22 mouse cellular contexts compared by ENCODE assay signal in the genomic region with DNA sequence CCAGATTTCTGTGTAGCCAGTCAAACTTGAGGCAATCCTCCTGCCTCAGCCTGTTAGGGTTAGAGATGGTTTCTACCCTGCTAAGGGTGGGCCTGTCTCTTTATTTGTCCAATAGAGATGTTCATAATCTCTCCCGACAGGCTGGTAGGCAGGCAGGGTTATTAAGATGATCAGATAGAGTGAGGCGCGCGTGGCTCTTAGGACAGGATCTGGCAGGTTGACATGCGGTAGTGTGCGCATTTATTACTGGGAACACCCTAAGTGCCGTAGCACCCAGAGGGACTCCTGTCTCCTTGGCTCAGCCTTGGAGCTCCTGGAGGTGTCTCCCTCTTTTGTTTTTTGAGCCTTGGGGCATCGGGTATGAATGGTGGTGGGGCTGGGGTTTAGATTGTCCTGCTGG. TPM values are rescaled to one million over a fixed set of nuclear protein-coding genes. Genes with fewer than 3 reads are reported as not detected.
DNase-seq lines count a peak whose midpoint lies in the region; ATAC-seq and TF ChIP-seq lines count a peak whose summit lies in the region.
"Had no signal": no experiment of that assay in that cellular context is flagged by ENCODE, and none has a peak within 500 bp of the region (broad histone marks: within the 10 kb centered on the region; RNA-seq: fewer than 3 reads in every experiment).

No protein-coding gene starts in this region.

- peaks cover 21% of the 10 kb centered on the region for H3K36me3 ChIP-seq in liver, embryonic 11.5 days (ENCODE audit: control insufficient read depth, insufficient read depth, low read length)
- H3K36me3 ChIP-seq in liver, postnatal 0 days (replicated peaks; ENCODE audit: insufficient read depth, low read length): peaks cover 33% of the 10 kb centered on the region
- no peaks in the 10 kb centered on the region; the same call in 1 of the 2 replicates for H3K36me3 ChIP-seq in liver, embryonic 14.5 days (replicated peaks; ENCODE audit: control insufficient read depth, insufficient read depth, low read depth)

- H3K4me1 ChIP-seq in liver, embryonic 11.5 days (replicated peaks; ENCODE audit: control insufficient read depth, insufficient read depth, low read length): peaks cover 28% of the 10 kb centered on the region
- peaks cover 6% of the 10 kb centered on the region for H3K4me1 ChIP-seq in liver, postnatal 0 days (ENCODE audit: insufficient read depth)
- peaks cover 8 to 20% of the 10 kb centered on the region in 2 experiments; a peak in 3 of 4 replicates for H3K4me1 ChIP-seq in liver, embryonic 14.5 days (replicated peaks; ENCODE audit: control insufficient read depth in 2 of 2, insufficient read depth in 2 of 2, low read length in 1 of 2)
- H3K4me1 ChIP-seq: embryonic facial prominence, embryonic 13.5 days; hindbrain, embryonic 15.5 days had no signal

- H3K27me3 ChIP-seq in liver, embryonic 11.5 days (replicated peaks; ENCODE audit: control insufficient read depth, insufficient read depth, low read length): no peaks in the 10 kb centered on the region
- no peaks in the 10 kb centered on the region for H3K27me3 ChIP-seq in liver, postnatal 0 days (ENCODE audit: insufficient read depth, low read length)
- H3K27me3 ChIP-seq in liver, embryonic 14.5 days (ENCODE audit: control insufficient read depth, insufficient read depth, low read length): no peaks in the 10 kb centered on the region
- H3K27me3 ChIP-seq: embryonic facial prominence, embryonic 13.5 days; forebrain, embryonic 13.5 days; heart, embryonic 15.5 days; hindbrain, embryonic 15.5 days had no signal

- peak overlapping the region; percentile 31; the same call in 1 of the 2 replicates for H3K9ac ChIP-seq in liver, embryonic 11.5 days (ENCODE audit: low read depth, low read length)
- no peak overlapping the region for H3K9ac ChIP-seq in liver, postnatal 0 days (replicated peaks)
- no peak overlapping the region for H3K9ac ChIP-seq in liver, embryonic 14.5 days (replicated peaks)
- H3K9ac ChIP-seq: embryonic facial prominence, embryonic 13.5 days; forebrain, embryonic 13.5 days; heart, embryonic 15.5 days; hindbrain, embryonic 15.5 days had no signal

- peak; percentile 27 for DNase-seq in cerebellum, adult 9-11 months
- DNase-seq in cerebellum, postnatal 25 days: no peak
- no peak for DNase-seq in liver, embryonic 11.5 days (ENCODE audit: low spot score)
- DNase-seq in liver, postnatal 0 days: no peak
- DNase-seq in liver, embryonic 14.5 days (ENCODE audit: low read depth in 3 of 3, low spot score in 3 of 3): no peak
- DNase-seq in kidney, adult 9 months: no peak
- DNase-seq in kidney, adult 8-10 months: no peak
- DNase-seq: adrenal gland, postnatal 10 days; cerebellum, adult 11 months; cerebellum, adult 8-10 months; cerebellum, postnatal 36 days; gastrocnemius, postnatal 10 days; heart, adult 2 months; heart, postnatal 14 days had no signal

- H3K4me3 ChIP-seq in liver, embryonic 11.5 days (ENCODE audit: low read depth, low read length): no peak overlapping the region
- no peak overlapping the region for H3K4me3 ChIP-seq in liver, postnatal 0 days (ENCODE audit: low read depth, low read length)
- no peak overlapping the region for H3K4me3 ChIP-seq in liver, embryonic 14.5 days (ENCODE audit: insufficient read depth in 1 of 2, low read depth in 2 of 2, low read length in 2 of 2)
- H3K4me3 ChIP-seq: embryonic facial prominence, embryonic 13.5 days; forebrain, embryonic 13.5 days; heart, adult 2 months; heart, embryonic 15.5 days; hindbrain, embryonic 10.5 days; hindbrain, embryonic 15.5 days had no signal

- ATAC-seq in liver, embryonic 11.5 days (replicated peaks; ENCODE audit: low FRiP score): peak; percentile 21
- ATAC-seq in liver, postnatal 0 days: no peak
- peak; percentile 14; the same call in 1 of the 2 replicates for ATAC-seq in liver, embryonic 14.5 days (ENCODE audit: insufficient read depth)
- ATAC-seq in megakaryocyte-erythroid progenitor cell, adult 5-6 weeks (replicated peaks; ENCODE audit: low FRiP score, low TSS enrichment, poor library complexity, severe bottlenecking): peak; percentile 40
- ATAC-seq: forebrain, embryonic 13.5 days had no signal

- no peak for TF ChIP-seq CTCF in liver, postnatal 0 days (IDR thresholded peaks at IDR 0.05; ENCODE audit: low read depth)
- TF ChIP-seq CTCF in liver, embryonic 14.5 days (IDR thresholded peaks at IDR 0.05; ENCODE audit: low read depth): no peak

- H3K9me3 ChIP-seq in liver, embryonic 11.5 days (ENCODE audit: control insufficient read depth, low read length): no peaks in the 10 kb centered on the region
- H3K9me3 ChIP-seq in liver, postnatal 0 days (ENCODE audit: low read length): no peaks in the 10 kb centered on the region
- no peaks in the 10 kb centered on the region for H3K9me3 ChIP-seq in liver, embryonic 14.5 days (ENCODE audit: control insufficient read depth, low read length)
- H3K9me3 ChIP-seq: embryonic facial prominence, embryonic 13.5 days; forebrain, embryonic 13.5 days; G1E; heart, embryonic 15.5 days; hindbrain, embryonic 10.5 days; hindbrain, embryonic 15.5 days had no signal

- 75% methylated on average over 8 of the region's 8 CpGs for WGBS in liver, embryonic 11.5 days
- WGBS in liver, postnatal 0 days (ENCODE audit: insufficient replicate concordance): 69% methylated on average over 8 of the region's 8 CpGs
- WGBS in liver, embryonic 14.5 days (ENCODE audit: insufficient replicate concordance): 45% methylated on average over 8 of the region's 8 CpGs

- peak overlapping the region; percentile 43; the same call in 1 of the 2 replicates for H3K27ac ChIP-seq in liver, embryonic 11.5 days (ENCODE audit: low read depth, low read length)
- H3K27ac ChIP-seq in liver, postnatal 0 days (ENCODE audit: low read depth): no peak overlapping the region
- H3K27ac ChIP-seq in liver, embryonic 14.5 days: no peak overlapping the region
- H3K27ac ChIP-seq: embryonic facial prominence, embryonic 13.5 days; forebrain, embryonic 13.5 days; heart, adult 2 months; heart, embryonic 15.5 days; hindbrain, embryonic 15.5 days had no signal

- no peak for TF ChIP-seq EP300 in liver, postnatal 0 days (IDR thresholded peaks at IDR 0.05; ENCODE audit: low read depth)
- no peak for TF ChIP-seq EP300 in liver, embryonic 14.5 days (IDR thresholded peaks at IDR 0.05; ENCODE audit: low read depth)

- H3K4me2 ChIP-seq in liver, embryonic 11.5 days: no peak overlapping the region
- no peak overlapping the region for H3K4me2 ChIP-seq in liver, postnatal 0 days (ENCODE audit: low read depth, low read length)
- H3K4me2 ChIP-seq in liver, embryonic 14.5 days (ENCODE audit: low read depth): no peak overlapping the region
- H3K4me2 ChIP-seq: embryonic facial prominence, embryonic 13.5 days; forebrain, embryonic 13.5 days; heart, embryonic 11.5 days; heart, embryonic 15.5 days; hindbrain, embryonic 15.5 days had no signal

RNA-seq across cellular contexts. Expression of gene Iffo1, which starts 10.2 kb away (rescaled TPM):
- polyA plus RNA-seq in liver, embryonic 11.5 days (2014; fragmentation: Nextera tagmentation; extraction: Ambion mirVana): 7.7 and 9.9 TPM in 2 replicates
- 4.2 and 4.8 TPM in 2 replicates for polyA plus RNA-seq in liver, postnatal 0 days (2015; fragmentation: Nextera tagmentation; extraction: Ambion mirVana)
- polyA plus RNA-seq in liver, embryonic 14.5 days (2012; rRNA removed): 4.8 and 6.0 TPM in 2 replicates
- polyA plus RNA-seq in liver, embryonic 14.5 days (2014; fragmentation: Nextera tagmentation; extraction: Ambion mirVana): 1.8 and 3.7 TPM in 2 replicates
- 18.3 and 22.7 TPM in 2 replicates for total RNA-seq in megakaryocyte-erythroid progenitor cell, adult 5-6 weeks (2014; fragmentation: Nextera tagmentation)
- total RNA-seq in megakaryocyte-erythroid progenitor cell, adult 5-6 weeks (2017): 10.3 and 12.8 TPM in 2 replicates

RNA-seq across cellular contexts. Expression of gene Gapdh, which starts 11.0 kb away (rescaled TPM):
- 2,450 and 2,526 TPM in 2 replicates for polyA plus RNA-seq in liver, embryonic 11.5 days (2014; fragmentation: Nextera tagmentation; extraction: Ambion mirVana)
- polyA plus RNA-seq in liver, postnatal 0 days (2015; fragmentation: Nextera tagmentation; extraction: Ambion mirVana): 1,355 and 1,565 TPM in 2 replicates
- 1,485 and 1,875 TPM in 2 replicates for polyA plus RNA-seq in liver, embryonic 14.5 days (2012; rRNA removed)
- polyA plus RNA-seq in liver, embryonic 14.5 days (2014; fragmentation: Nextera tagmentation; extraction: Ambion mirVana): 960 and 1,040 TPM in 2 replicates
- 900 and 1,346 TPM in 2 replicates for total RNA-seq in megakaryocyte-erythroid progenitor cell, adult 5-6 weeks (2014; fragmentation: Nextera tagmentation)
- total RNA-seq in megakaryocyte-erythroid progenitor cell, adult 5-6 weeks (2017): 535 and 806 TPM in 2 replicates

RNA-seq across cellular contexts. Expression of gene Nop2, which starts 23.6 kb away (rescaled TPM):
- 114 and 125 TPM in 2 replicates for polyA plus RNA-seq in liver, embryonic 11.5 days (2014; fragmentation: Nextera tagmentation; extraction: Ambion mirVana)
- polyA plus RNA-seq in liver, postnatal 0 days (2015; fragmentation: Nextera tagmentation; extraction: Ambion mirVana): 23.2 and 24.8 TPM in 2 replicates
- polyA plus RNA-seq in liver, embryonic 14.5 days (2012; rRNA removed): 18.9 and 24.5 TPM in 2 replicates
- 33.1 and 33.7 TPM in 2 replicates for polyA plus RNA-seq in liver, embryonic 14.5 days (2014; fragmentation: Nextera tagmentation; extraction: Ambion mirVana)
- 92.2 and 114 TPM in 2 replicates for total RNA-seq in megakaryocyte-erythroid progenitor cell, adult 5-6 weeks (2014; fragmentation: Nextera tagmentation)
- total RNA-seq in megakaryocyte-erythroid progenitor cell, adult 5-6 weeks (2017): 108 and 125 TPM in 2 replicates

RNA-seq across cellular contexts. Expression of gene Ncapd2, which starts 36.2 kb away (rescaled TPM):
- 150 and 158 TPM in 2 replicates for polyA plus RNA-seq in liver, embryonic 11.5 days (2014; fragmentation: Nextera tagmentation; extraction: Ambion mirVana)
- 33.5 and 39.1 TPM in 2 replicates for polyA plus RNA-seq in liver, postnatal 0 days (2015; fragmentation: Nextera tagmentation; extraction: Ambion mirVana)
- polyA plus RNA-seq in liver, embryonic 14.5 days (2012; rRNA removed): 108 and 148 TPM in 2 replicates
- 66.8 and 80.4 TPM in 2 replicates for polyA plus RNA-seq in liver, embryonic 14.5 days (2014; fragmentation: Nextera tagmentation; extraction: Ambion mirVana)
- 285 and 384 TPM in 2 replicates for total RNA-seq in megakaryocyte-erythroid progenitor cell, adult 5-6 weeks (2014; fragmentation: Nextera tagmentation)
- total RNA-seq in megakaryocyte-erythroid progenitor cell, adult 5-6 weeks (2017): 186 and 262 TPM in 2 replicates

RNA-seq across cellular contexts. Expression of gene Mrpl51, which starts 36.3 kb away (rescaled TPM):
- 287 and 311 TPM in 2 replicates for polyA plus RNA-seq in liver, embryonic 11.5 days (2014; fragmentation: Nextera tagmentation; extraction: Ambion mirVana)
- 210 and 215 TPM in 2 replicates for polyA plus RNA-seq in liver, postnatal 0 days (2015; fragmentation: Nextera tagmentation; extraction: Ambion mirVana)
- 22.2 and 50.9 TPM in 2 replicates for polyA plus RNA-seq in liver, embryonic 14.5 days (2012; rRNA removed)
- polyA plus RNA-seq in liver, embryonic 14.5 days (2014; fragmentation: Nextera tagmentation; extraction: Ambion mirVana): 178 and 182 TPM in 2 replicates
- 163 and 194 TPM in 2 replicates for total RNA-seq in megakaryocyte-erythroid progenitor cell, adult 5-6 weeks (2014; fragmentation: Nextera tagmentation)
- total RNA-seq in megakaryocyte-erythroid progenitor cell, adult 5-6 weeks (2017): 120 and 151 TPM in 2 replicates
